Mouse (Mus musculus) brain, adult 2 months (tissue): Measurements from ENCODE around the gene Stk31.
"Not testable (repeated sequence)": the region's sequence is repeated elsewhere in the genome, so short reads cannot be mapped to it uniquely, and the experiment has no call there.

Experiments used
- DNase-seq: peaks from one replicate; pipeline ENCODE4 v3.0.0; 2011; ENCODE audit warnings: low read depth, low spot score

Stk31 gene

GRCm38 (mm10) chr6:49395316-49395715 lies at the start of gene Stk31:
Gene Stk31 (plus strand): TSS chr6:49395604.
- no peak for DNase-seq

DNA sequence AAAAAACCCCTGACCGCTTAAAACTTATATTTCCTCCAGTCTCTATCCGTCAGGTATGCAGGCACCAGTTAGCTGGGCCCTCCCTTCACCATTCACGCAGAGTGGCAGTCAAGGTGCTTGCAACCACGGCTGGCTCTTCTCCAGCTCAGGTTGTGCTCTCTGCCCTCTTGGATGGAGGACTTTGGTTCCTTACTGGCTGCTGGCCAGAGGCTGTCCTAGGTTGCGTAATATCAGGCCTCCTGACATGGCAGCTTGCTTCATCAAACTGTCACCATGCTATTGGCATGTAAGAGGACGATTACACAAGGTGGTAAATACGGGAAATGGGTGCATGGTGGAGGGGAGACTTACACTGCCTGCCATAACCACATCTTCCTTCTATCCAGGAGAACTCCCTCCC lies 45.6 kb upstream of the Stk31 start:
- DNase-seq = no peak

GRCm38 (mm10) chr6:49354613-49355012 lies 40.8 kb upstream of the Stk31 start:
- no peak for DNase-seq

GRCm38 (mm10) chr6:49355171-49355570 lies 40.2 kb upstream of the Stk31 start:
- no peak for DNase-seq

- DNase-seq = peak; percentile 11
Measured at GRCm38 (mm10) chr6:49360420-49360819, 35.0 kb upstream of the Stk31 start.

- peak; percentile 95 for DNase-seq
Measured at GRCm38 (mm10) chr6:49367159-49368054, 28.0 kb upstream of the Stk31 start, which contains the start of gene Fam221a. Gene Fam221a (plus strand): TSS chr6:49367739.

DNA sequence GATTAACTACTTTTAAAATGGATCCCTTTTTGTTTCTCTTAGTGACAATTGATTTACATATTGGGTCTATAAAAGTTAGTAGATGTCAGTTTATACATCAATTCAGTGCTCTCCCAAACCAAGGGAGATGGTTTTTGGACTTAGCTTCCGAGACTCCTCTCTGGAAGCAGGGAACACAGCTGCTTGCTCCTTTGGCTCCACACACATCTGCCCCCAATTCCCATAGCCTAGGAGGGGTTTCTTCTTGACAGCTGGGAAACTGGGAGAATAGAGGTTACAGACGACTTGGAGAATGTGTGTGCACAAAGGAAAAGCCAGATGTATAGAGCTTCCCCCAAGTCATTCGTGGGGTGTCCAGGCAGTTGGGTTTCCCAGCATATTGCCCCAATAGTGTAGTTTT lies 27.2 kb upstream of the Stk31 start:
- no peak for DNase-seq

DNA sequence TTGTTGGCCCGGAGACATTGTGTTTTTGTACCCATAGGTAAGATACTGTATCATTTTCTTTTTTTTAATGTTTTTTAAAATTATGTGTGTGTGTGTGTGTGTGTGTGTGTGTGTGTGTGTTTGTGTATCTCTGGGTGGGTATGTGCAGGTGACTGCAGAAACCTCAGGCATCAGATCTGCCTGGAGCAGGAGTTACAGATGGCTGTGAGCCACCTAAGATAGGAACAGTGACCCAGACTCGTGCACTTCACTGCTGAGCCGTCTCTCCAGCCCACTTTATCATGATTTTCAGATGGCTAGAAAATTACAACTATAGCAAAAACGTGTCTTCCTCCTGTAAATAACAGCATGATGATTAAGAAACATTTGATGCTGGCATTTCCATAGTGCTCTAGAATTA lies 22.7 kb upstream of the Stk31 start:
- no peak for DNase-seq

DNA sequence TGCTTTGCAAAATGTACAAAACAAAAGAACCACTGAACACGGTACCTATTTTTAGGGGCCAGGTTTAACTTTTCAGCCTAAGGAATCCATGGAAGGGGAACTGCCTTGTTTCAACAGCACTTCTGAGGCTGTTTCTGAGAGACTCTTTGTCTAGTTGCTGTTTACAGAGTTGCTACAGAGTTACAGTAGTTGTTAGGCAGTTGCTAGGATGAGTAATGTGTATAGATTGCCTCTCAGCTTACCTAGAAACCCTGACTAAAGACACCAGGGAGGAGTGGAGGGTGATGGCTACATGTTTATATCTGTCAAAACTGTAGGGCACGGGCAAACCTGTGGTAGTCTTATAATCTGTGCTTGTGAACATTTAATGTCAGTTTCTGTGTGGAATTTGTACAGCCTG lies 21.5 kb upstream of the Stk31 start:
- no peak for DNase-seq

- DNase-seq = peak; percentile 4
Measured at GRCm38 (mm10) chr6:49378328-49378727, 17.1 kb upstream of the Stk31 start.

GRCm38 (mm10) chr6:49394276-49394675 lies 1.1 kb upstream of the Stk31 start:
- no peak for DNase-seq

DNA sequence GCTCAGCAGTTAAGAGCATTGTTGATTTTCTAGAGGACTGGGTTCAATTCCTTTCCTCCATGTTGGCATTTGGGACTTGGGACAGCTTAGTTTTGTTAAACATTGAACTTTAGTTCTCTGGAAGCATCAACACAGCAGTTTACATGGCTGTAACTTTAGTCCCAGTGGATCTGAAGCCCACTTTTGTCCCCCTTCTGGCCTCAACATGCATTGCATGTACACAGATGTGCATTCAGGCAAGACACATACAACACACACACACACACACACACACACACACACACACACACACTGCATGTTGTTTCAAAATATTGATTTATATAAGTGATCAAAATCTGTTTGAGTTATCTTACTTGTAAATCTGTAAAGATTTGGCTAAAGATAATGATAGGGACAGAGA lies 2.1 kb downstream of the Stk31 start:
- peak; percentile 13 for DNase-seq

DNA sequence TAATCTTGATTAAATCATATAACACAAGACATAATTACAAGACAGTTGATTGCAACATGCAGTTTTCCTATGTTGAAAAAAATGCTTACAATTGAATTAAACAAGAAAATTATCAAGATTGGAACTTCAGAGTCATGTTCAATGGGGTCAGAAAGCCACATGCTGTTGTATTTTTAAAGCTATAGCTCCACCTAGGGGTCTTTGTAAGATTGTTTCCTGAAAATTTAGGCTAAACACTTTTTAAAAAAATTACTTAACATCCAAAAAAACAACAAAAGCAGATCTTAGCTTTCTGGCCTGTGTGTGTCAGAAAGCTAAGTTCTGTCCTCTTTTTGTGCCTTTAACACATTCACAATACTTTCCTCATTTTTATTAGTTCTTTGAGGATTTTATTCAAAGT lies 3.0 kb downstream of the Stk31 start:
- peak; percentile 37 for DNase-seq

DNA sequence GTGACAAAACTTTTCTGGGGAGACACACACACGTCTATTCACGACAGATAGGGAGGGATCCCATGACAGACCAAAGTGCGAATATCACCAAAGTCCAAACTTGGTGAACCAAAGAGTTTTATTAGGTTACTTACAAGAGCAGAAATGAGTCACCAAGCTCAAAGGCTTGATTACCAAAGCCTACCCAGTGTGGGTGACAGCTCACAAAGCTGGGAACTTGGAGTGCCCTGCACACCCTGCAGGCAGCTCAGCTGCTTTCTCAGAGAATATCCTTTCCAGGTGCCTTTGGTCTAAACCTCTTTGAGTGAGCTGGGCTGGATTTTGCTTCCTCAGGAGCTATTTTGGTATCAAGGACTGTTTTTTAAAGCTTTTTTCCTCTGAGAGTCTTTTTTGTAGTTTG lies 15.4 kb downstream of the Stk31 start:
- DNase-seq = peak; percentile 61

DNA sequence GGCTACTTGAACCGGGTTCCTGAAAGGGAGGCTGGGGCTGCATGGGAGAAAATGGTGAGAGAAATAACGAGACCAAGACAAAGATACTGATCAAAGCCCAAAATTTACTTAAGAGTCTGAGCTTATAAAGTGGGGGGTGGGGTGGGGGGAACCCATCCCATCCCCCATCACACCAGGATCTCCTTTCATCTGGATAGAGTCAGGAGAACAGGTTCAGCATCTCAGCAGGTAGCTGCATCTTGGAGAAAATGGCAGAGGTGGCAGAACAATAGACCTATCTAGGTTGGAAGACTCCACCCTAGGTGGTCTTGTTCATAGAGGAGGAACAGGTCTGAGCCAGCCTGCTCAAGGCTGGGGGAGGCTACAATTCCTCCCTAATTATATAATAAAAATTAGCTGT lies 17.6 kb downstream of the Stk31 start:
- not testable (repeated sequence) for DNase-seq

- DNase-seq = no peak
Measured at GRCm38 (mm10) chr6:49415971-49416370, 20.6 kb downstream of the Stk31 start.

- DNase-seq = peak; percentile 4
Measured at GRCm38 (mm10) chr6:49437306-49437705, 41.9 kb downstream of the Stk31 start.

- no peak for DNase-seq
Measured at GRCm38 (mm10) chr6:49458112-49458511, 62.7 kb downstream of the Stk31 start.

DNA sequence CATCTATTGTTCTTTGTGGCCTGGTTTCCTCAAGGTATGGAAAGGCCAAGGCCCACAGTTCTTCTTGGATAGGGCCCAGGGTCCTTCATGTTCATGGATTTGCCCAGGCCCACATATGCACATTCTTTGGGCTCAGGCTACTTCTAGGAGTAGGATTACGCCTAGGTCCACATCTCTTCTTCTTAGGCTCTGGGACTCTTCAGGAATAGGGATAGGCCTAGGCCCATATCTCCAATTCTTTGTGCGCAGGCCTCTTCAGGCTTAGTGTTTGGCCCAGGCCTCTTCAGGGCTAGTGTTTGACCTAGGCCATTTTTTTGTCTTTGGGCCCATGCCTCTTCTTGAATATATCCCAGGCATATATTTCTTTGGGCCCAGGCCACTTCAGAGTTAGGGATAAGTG lies 87.8 kb downstream of the Stk31 start:
- DNase-seq = no peak

DNA sequence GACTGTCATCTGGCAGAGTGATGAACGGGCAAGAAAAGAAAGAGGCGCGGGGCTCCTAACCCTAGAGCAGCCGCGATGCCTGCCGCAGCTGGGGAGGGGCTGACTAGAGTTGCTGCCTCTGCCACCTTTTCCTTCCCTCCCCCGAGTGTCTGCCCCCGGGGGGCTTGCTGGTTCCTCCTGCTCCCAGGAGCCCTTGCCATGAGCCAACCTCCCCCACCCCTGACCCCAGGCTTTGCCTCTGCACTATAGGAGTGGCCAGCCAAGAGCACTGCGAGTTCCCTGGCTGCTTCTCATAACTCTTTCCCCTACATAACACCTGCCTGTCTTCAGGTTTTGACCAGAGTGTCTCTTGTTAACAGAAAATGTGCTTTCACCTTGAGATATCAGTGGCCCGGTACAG lies 96.1 kb downstream of the Stk31 start:
- no peak for DNase-seq

GRCm38 (mm10) chr6:49519053-49519452 lies 123.6 kb downstream of the Stk31 start:
- peak; percentile 75 for DNase-seq
